Mouse (Mus musculus) cerebellum, adult 18-20 months (tissue): ENCODE measurements around the gene Phb2.
A peak's percentile ranks its signal among the peaks of the same experiment; 100 is the strongest.
"Not testable (repeated sequence)": the region's sequence is repeated elsewhere in the genome, so short reads cannot be mapped to it uniquely, and the experiment has no call there.

Experiments used
- DNase-seq, 2 experiments: peaks; one replicate each; pipeline ENCODE4 v3.0.0; 2021

The Phb2 gene

DNA sequence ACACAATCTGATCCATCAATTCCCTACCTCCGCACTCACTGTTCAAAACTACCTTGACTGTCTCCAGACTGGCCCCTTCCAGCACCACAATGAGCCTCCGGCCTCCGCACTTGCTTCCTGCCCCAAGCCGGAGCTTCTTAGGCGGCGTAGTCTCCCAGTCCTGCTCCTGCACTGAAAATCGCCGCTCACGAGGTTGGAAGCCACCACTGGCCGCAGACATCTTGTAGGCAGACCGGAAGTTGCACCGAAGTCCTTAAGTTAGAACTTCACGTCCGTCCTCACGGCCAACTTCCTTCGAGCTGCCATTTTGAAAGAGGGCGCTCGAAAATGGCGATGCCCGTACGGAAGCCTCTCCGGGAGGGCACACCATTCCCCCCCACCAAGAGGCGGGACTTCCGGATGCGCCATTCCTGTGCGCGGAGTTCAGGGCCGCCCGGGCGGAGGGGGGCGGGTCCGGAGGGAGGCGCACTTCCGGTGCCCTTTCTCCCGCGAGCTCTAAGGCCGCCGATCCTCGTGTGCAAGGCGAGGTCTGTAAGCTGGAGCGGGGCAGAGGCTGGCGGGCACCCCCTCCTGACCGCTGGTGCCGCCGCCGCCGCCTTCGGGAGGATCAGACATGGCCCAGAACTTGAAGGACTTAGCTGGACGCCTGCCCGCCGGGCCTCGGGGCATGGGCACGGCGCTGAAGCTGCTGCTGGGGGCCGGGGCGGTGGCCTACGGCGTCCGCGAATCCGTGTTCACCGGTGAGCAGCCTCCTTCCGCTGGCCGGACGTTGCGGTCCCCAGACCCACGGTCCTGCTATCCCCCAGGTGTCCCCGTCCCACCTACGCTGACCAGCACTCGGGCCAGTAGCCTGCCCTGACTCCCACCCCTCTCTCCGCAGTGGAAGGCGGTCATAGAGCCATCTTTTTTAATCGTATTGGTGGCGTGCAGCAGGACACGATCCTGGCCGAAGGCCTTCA lies at the start of gene Phb2, which contains the start of gene Emg1:
Gene Phb2, plus strand, starts transcription at position 513 of the 959 bp plus-strand sequence.
Gene Emg1, minus strand, starts transcription at position 355 of the 959 bp plus-strand sequence.
- DNase-seq = peak; percentile 97 to 99

DNA sequence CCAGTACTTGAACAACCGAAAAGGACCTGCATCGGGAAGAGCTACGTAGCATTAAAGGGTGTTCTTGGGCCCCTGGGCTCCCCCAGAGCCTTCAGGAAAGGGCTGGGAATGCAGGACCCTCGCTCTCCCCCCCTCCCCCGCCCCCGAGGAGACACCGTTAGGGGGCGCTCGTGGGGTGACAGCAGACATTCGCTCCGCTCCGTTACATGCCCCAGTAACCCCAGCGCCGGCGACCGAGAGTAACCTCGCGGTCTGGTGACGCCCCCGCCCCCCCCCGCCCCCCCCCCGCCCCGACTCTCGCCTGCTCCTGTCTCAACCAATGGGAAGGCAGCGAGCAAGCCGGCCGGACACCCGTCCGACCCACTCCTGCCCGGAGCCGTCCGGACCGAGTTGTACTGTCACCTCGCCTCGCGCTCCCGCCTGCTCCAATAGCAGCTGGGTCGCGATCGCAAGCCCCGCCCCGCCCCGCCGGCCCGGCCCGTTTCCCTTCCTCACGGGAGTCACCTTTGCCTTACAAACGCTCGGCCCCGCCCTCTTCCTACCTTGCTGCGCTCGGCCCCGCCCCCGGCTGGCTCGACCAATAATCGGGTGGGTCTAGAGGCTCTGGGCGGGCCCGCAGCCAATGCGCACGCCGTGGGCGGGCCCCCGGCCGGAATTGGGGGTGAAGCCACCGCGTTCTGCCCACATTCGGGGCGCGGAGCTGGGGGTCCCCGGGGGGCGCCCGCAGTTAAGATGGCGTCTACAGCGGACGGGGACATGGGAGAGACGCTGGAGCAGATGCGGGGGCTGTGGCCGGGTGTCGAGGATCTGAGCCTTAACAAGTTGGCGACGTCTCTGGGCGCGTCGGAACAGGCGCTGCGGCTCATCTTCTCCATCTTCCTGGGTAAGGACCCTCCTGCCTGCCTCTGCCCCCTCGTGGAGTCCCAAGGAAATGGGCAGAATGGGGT lies 49.4 kb upstream of the Phb2 start, which contains the start of gene Lpcat3:
Gene Lpcat3, plus strand, starts transcription at position 551 of the 947 bp plus-strand sequence.
- DNase-seq = peak; percentile 99

DNA sequence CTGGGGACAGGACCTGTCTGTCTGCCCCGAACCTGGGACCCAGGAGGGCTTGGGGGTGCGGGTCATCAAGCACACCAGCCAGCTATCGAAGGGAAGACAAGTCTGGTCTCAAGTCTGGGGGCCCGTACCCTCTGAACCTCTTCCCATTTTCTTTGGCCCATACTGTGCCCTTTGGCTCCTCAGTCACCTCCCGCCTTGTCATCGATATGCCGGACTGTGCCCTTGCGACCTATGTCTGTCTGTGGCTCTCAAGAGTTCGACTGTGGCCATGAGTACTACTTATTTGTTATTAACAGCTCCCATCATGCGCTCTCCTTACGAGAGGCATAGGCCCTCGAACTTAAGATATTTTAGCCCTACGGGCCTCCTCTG lies 48.7 kb upstream of the Phb2 start:
- DNase-seq = no peak

DNA sequence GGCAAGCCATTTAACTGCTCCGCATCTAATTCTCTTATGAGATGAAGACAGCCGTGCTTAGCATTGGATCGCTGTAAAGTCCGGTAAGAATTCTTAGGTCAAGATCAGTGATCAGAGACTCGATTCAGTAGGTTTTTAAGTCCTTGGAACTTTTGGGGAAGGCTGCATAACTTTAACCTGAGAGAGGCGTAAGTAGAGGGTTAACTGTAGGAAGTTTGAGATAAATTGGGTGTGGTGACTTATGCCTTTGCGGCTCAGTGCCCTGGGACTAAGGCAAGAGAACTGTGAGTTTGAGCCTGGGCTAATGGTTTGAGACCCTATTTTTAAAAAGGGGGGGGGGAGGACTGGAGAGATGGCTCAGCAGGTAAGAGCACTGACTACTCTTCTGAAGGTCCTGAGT lies 47.9 kb upstream of the Phb2 start:
- DNase-seq = no peak

DNA sequence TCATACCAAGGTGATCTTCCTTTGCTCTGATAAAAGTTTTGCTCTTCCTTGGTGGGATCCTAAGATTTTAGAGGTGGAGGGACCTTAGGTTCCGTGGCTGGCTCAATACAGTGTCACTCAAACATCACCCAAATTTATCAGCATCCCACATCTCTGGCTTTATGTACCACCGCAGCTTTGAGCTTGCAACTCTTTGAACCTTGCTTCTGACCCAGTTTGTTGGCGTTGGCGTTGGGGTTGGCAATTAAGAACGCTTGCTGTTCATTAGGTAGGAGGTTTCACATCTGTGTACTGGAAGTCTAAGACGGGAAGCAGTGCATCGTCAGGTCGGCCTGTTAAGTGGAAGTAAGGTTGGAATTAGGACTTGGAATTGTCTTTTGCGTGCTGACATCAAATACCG lies 47.1 kb upstream of the Phb2 start:
- no peak for DNase-seq

DNA sequence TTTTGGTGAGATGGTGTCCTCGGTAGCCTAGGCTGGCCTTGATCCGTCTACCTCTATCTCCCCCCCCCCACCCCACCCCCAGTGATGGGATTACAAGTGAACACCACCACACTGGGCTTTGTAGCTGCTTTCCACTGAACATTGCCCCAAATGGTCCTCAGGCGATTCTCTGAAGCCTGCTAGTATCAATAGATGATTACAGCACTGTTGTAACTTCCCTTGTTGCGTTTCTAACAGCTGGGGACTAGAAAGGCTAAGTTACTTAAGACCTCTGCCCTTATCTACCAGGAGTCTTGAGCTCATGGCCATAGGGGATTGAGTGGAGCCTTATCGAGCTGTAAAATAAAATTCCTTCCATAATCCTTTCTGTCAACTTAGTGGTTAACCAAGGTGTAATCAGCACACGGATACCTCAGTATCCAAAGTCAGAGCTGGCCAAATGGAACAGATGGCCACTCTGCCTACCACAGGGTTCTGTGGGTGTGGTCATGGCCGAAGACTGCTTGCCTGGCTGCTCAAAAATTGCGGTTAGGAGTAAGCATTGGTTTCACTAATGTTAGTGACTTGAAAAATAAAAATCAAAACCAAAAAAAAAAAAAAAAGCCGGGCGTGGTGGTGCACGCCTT lies 42.8 kb upstream of the Phb2 start:
- DNase-seq = peak; percentile 84 to 90

DNA sequence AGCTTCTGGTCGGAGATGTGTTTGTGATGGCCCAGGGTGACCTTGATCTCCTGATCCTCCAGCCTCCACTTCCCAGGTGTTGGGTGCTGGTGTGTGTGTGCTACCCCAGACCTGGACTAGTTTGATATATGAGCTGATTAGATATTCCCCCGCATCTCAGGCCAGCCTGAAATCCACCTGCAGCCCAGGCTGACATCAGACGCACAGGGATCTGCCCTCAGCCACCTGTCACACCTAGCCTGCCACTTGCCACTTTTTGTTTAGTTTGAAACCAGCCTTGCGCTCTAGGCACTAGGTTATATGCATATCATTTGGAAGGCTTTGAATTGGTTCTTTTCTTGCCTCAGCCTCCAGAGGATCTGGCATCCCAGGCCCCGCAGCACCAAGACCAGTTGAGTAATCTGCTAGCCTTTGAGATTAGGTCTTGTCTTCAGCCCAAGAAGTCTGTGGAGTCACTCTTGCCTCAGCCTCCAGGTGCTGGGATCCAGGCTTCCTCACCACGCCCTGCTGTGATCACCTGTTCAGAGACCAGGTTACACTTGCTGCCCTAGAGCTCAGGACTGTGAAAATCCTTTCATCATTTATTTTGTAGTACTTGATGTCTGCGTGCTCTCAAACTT lies 41.7 kb upstream of the Phb2 start:
- peak; percentile 45 to 54 for DNase-seq

DNA sequence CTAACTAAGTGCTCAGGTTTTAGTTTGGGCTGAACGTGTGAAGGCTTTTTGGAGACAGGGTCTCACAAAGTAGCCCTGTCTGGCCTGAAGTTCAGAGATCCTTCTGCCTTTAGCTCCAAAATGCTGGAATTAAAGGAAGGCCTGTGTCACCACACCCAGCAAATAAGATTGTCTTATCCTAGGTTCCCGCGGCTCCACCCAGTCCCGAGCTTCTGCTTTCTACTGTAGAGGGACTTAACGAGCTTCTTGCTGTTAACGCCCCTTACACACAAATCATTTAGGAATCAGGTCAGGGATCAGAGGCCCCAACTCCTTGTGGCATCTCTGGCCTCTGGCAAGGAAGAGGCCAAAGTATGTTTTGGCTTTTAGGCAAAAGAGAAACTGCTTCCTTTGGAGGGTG lies 40.0 kb upstream of the Phb2 start:
- DNase-seq = no peak

DNA sequence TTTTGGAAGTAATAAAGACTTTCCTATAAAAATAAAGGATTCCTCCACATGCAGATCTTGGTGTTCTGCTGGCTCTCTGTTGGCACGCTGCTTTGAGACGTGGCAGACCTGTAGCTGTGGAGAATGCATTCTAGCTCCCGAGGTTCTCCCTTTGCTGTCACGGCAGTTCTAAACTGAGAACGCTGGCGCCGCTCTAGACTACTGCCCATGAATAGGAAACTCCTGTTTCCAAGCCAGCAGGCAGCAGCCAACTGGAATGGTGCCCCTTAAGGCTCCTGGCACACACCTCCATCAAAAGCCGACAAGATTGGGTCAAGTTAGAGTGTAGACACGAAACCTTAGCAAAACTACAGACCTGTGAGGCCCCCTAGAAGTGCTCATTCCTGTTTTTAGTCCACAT lies 38.5 kb upstream of the Phb2 start:
- DNase-seq = peak; percentile 71 to 75

DNA sequence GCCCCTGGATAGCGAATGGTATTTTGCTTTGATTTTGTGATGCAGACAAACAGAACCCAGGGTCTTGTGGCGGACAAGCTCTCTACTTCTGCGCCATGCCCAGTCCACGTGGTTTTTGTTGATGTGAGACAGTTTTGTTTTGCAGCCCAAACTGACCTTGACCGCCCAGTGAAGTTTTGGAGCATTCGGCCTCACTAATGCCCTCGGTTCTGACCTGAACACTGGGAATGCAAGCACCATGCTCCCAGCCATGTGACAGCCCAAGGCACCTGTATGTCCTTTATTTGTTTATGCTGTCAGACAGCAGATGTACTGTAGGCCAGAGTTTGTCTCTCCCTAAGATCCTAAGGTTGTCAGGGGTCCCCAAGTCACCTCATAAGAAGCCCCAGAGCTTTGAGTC lies 37.5 kb upstream of the Phb2 start:
- DNase-seq = no peak

DNA sequence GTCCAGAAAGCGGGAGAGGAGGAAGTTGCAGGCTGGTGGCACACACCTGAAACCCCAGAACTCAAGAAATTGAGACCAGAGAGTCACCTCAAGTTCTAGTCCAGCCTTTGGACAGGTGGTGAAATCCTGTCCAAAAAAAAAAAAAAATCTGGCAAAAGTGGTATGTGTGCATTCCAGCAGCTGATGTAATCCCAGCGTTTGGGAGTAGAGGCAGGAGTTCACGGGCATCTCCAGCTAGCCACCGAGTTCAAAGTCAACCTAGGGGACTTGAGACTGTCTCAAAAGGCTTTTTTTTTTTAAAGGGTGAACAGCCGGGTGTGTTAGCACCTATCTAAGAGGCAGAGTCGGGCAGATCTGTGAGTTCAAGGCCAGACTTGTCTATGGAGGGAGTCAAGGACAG lies 36.0 kb upstream of the Phb2 start:
- DNase-seq = no peak

DNA sequence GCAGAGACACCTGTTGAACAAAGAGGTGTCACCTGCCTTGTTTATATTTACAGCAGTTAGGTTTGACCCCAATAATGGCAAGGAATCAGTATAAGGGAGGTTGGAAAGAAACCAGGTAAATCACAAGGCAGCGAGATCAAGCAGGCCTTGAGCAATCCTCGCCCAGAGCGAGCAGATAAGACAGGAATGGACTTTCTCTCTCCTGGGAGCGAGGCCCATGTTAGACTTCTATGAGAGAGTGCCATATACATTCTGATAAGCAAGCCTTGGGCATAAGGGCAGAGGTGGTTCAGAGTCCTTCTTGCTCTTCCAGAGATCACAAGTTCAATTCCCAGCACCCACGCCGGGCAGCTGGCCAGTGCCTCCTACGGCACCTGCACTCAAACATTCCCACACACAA lies 33.4 kb upstream of the Phb2 start:
- no peak for DNase-seq

DNA sequence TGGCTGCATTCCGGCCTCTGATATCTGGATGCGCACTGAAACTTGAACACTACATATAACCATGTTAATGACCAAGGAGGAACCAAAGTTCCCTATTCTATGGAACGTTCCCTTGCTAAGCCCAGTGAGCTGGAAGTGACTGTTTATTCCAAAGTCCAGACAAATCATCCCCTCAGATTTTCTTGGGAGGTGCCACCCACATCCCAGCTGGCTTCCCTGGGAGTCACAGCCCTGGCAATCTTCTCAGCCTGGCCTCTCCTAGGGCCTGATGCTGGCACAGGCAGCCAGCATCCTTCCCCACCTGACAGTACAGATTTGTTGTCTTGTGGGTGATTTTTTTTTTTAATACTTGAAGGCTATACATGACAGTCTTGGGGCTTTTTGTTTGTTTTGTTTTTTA lies 32.6 kb upstream of the Phb2 start:
- no peak for DNase-seq

DNA sequence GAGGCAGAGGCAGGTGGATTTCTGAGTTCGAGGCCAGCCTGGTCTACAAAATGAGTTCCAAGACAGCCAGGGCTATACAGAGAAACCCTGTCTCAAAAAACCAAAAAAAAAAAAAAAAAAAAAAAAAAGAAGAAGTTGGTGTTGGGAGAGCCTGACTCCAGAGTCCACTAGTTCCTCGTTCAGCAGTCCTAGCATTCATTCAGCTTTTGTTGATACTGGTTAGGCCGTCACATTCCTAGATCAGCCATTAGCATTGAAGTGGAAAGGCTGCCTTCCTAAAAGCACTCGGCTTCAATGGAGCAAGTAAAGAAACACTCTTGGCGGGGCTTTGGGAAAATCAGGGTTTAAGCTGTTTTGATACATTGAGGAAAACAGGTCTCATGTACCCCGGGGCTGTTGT lies 29.8 kb upstream of the Phb2 start:
- DNase-seq = not testable (repeated sequence)

DNA sequence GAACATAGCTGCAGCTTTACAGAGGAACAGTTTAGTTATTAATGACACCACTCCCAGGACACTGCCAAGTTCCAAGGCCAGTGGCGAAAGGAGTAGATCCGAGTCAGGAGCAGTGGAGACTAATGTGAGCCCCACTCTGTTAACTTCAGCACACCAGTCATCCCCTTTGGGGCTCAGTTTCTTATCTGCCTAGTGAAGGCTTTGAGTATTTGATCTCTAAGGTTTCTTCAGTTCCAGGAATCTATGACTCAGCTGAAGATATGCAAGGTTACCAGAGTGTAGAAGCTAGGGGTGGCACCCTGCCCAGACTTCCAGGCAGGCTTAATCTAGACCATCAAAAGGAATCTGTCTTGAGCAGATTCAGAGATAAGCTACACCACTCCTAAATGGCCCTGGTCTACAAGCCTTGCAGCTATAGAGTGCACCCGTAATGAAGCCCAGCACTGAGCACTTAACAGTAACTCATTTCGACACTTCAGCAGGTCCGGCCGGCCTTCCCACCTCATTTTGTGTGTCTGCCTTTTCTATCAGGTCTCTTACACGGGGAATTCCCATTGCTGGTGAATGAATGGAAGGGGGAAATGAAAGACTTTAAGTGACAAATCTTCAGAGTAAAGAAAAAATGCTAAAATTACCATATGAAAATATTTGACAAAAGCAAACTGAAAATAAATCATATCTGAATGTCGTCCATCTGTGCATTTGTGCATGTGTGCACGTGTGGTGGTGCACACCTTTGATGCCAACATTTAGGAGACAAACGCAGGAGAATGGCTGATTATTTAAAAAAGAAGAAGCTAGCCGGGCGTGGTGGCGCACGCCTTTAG lies 28.3 kb upstream of the Phb2 start:
- DNase-seq = peak; percentile 42 to 53

DNA sequence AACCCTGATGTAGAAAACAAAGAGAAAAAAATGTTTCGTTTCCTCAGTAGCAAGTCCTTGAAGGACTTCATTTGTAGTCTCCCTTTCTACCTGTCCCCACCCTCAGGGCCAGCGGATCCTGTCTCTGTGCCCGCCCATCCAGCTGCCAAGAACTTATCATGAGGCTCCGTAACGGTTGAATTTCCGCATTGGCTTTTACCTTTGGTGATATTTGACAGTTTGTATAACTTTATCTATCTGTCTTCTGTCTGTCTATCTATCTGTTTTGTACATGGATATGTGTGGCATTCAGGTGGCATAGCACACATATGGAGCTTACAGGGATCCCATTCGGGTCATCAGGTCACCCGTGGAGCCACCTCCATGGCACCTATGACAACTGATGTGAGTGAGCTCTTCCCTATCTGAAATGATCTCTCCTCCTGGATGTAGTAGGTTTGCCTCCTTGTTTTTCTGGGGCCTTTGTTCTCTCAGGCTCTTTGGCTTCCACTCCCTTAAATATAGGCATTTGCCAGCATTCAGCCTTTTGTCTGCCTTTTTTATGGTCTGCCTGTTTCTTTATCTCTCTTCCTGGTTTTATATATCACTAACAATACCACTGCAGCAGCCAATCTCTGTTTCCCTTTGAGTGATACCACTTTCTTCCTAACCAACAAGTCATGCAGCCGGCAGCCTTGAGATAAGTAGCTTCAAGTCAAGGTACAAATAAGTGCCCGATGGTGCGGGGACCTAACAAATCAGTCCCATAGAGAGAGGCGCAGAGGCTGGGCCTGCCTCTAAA lies 26.3 kb upstream of the Phb2 start:
- DNase-seq = no peak

DNA sequence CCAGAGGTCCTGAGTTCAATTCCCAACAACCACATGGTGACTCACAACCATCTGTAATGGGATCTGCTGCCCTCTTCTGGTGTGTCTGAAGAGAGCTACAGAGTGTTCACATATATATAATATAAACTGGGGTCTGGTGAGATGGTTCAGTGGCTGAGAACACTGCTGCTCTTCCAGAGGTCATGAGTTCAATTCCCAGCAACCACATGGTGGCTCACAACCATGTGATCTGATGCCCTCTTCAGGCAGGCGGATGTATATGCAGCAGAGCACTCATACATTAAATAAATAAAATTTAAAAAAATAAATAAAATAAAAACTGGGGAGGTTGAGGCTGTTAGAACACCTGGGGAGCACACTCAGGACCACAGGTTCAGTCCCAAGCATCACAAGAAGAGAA lies 25.5 kb upstream of the Phb2 start:
- not testable (repeated sequence) for DNase-seq

DNA sequence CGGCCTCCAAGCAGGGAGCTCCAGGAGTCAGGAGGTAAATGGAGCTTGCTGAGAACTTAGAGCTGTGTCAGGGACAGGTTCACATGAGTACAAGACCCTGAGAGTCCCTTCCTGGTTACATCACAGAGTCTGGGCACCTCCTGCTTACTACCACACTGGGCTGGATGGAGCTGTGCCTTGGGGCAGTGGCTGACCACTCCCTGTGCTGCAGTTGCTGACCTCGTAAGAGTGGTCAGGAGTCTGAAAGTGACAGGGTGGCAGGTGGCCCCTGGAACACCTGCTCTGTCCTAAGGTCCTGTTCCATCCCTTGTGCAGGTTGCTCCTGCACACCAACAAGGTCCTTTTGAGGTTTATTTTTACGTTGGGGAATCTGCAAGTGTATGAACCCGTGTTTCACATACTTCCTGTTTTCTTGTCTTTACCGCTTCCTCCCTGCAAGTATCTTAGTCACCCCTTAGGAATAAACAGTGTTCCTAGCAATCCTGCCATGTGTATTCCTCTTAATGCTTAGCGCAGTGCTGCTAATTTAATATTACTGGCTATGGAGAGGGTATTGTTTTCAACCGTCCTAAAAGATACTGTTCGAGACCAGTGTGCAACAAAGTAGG lies 23.9 kb upstream of the Phb2 start:
- no peak for DNase-seq

DNA sequence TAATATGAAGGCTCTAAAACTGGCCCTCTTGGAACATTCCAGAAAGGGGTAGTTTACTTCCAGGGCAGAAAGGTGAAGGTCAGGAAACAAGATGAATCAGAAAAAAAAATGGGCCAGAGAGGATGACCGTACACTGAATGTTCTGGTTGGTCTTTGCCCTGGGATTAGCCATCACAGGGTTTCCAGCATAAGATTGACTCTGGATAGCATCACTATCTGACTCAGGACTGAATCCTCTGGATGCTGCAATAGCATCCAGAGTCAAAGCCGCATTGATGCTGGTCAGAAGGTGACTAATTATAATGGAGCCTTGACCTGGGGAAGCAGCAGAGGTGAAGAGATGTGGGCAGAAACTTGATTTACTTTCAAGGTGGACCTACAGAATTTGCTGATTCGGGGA lies 23.1 kb upstream of the Phb2 start:
- no peak for DNase-seq

DNA sequence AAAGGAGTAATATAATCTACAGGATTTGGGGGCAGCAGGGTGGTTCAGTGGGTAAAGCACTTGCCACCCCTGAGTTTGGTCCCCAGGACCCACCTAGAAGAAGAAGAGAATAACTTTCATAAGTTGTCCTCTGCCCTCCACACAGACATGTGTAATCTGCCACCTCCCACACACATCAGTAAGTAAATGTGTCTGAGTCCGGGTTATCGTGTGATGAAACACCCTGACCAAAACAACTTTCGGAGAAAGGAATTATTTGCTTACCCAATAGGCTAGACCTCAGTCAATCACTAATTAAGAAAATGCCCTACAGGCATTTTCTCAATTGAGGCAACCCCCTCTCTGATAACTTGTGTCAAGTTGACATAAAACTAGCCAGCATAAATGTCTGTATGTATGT lies 21.6 kb upstream of the Phb2 start:
- no peak for DNase-seq
